Mouse (Mus musculus) embryonic facial prominence, embryonic 15.5 days (tissue): ENCODE measurements around the gene Tnr. TPM values are rescaled to one million over a fixed set of nuclear protein-coding genes. Genes with fewer than 3 reads are reported as not detected.

Experiments used
- ATAC-seq: fragments of 200-750 bp; cut with Nextera tagmentation; 2 replicates; pipeline ENCODE4 v1.8.0; 2017; ENCODE audit warnings: low read depth, moderate TSS enrichment; ENCODE audit not compliant: insufficient number of reproducible peaks, low FRiP score, low TSS enrichment
- H3K27ac ChIP-seq: fragments of 300-500 bp; sonication (generic); replicated peaks from 2 replicates; pipeline ENCODE4 v1.5.1; 2015; ENCODE audit warnings: mild to moderate bottlenecking, inconsistent platforms
- H3K27me3 ChIP-seq: fragments of 300-500 bp; sonication (generic); 2 replicates; pipeline ENCODE4 v1.6.1; 2015; ENCODE audit warnings: inconsistent platforms
- H3K36me3 ChIP-seq: fragments of 300-500 bp; sonication (generic); 2 replicates; pipeline ENCODE4 v1.6.1; 2015; ENCODE audit warnings: mild to moderate bottlenecking, inconsistent platforms
- H3K4me1 ChIP-seq: fragments of 300-500 bp; sonication (generic); 2 replicates; pipeline ENCODE4 v1.6.1; 2015; ENCODE audit warnings: inconsistent platforms
- H3K4me2 ChIP-seq: fragments of 300-500 bp; sonication (generic); replicated peaks from 2 replicates; pipeline ENCODE4 v1.6.1; 2015; ENCODE audit warnings: mild to moderate bottlenecking, inconsistent platforms
- H3K4me3 ChIP-seq: fragments of 300-500 bp; sonication (generic); replicated peaks from 2 replicates; pipeline ENCODE4 v1.5.1; 2015; ENCODE audit warnings: mild to moderate bottlenecking, inconsistent platforms
- H3K9ac ChIP-seq: fragments of 300-500 bp; sonication (generic); 2 replicates; pipeline ENCODE4 v1.6.1; 2015; ENCODE audit warnings: inconsistent platforms
- H3K9me3 ChIP-seq: fragments of 300-500 bp; sonication (generic); replicated peaks from 2 replicates; pipeline ENCODE4 v1.6.1; 2016; ENCODE audit warnings: inconsistent platforms
- WGBS: fragments of 180-500 bp; shearing (Covaris S2); methylation state at CpG from one replicate; pipeline ENCODE4 v1.1.7; 2015; 5-methylcytosine and 5-hydroxymethylcytosine counted together
- polyA plus RNA-seq: library from polyadenylated mRNA; unstranded; fragments of >200 nt; fragmentation: Nextera tagmentation; extraction: Ambion mirVana; gene quantifications from 2 replicates; pipeline ENCODE4 v1.2.1, GENCODE M21; 2015

Gene Tnr
- polyA plus RNA-seq, 1 experiment from 2014 or later, result 0.23 TPM

GRCm38 (mm10) chr1:159977786-159978185 lies 454.2 kb downstream of the Tnr start:
- Histone ChIP-seq H3K36me3 (no peaks in the 10 kb centered on the region), H3K4me3 (no peak overlapping the region), H3K27ac (no peak overlapping the region; the same call in 1 of the 2 replicates), H3K27me3 (no peaks in the 10 kb centered on the region), H3K9me3 (no peaks in the 10 kb centered on the region), H3K4me1 (0 out of 2 replicates have a peak, but pooled peaks cover 4% of the 10 kb centered on the region), H3K9ac (no peak overlapping the region), H3K4me2 (no peak overlapping the region)
- WGBS, result 30% methylated on average over 2 of the region's 2 CpGs
- ATAC-seq, result no peak

- Histone ChIP-seq H3K36me3 (no peaks in the 10 kb centered on the region), H3K4me3 (no peak overlapping the region), H3K27me3 (no peaks in the 10 kb centered on the region), H3K9ac (no peak overlapping the region), H3K4me1 (0 out of 2 replicates have a peak, but pooled peaks cover 4% of the 10 kb centered on the region), H3K9me3 (no peaks in the 10 kb centered on the region), H3K4me2 (no peak overlapping the region), H3K27ac (no peak overlapping the region)
- ATAC-seq, result no peak
- 87% methylated on average over 2 of the region's 2 CpGs for WGBS
Observed at GRCm38 (mm10) chr1:159979096-159979495, 455.5 kb downstream of the Tnr start.

- Histone ChIP-seq H3K36me3 (no peaks in the 10 kb centered on the region), H3K4me2 (no peak overlapping the region), H3K4me1 (0 out of 2 replicates have a peak, but pooled peaks cover 4% of the 10 kb centered on the region), H3K9ac (no peak overlapping the region), H3K4me3 (no peak overlapping the region), H3K27me3 (no peaks in the 10 kb centered on the region), H3K9me3 (no peaks in the 10 kb centered on the region), H3K27ac (no peak overlapping the region)
- no peak for ATAC-seq
- WGBS, result 63% methylated on average over 1 of the region's 1 CpGs
Observed at GRCm38 (mm10) chr1:159980355-159980754, 456.8 kb downstream of the Tnr start.
